Mouse (Mus musculus): ENCODE results near the gene Atp10a. TPM values are rescaled to one million over a fixed set of nuclear protein-coding genes. Genes with fewer than 3 reads are reported as not detected.

Gene Atp10a
- 4.7 TPM for polyA plus RNA-seq (2017; shearing (Covaris generic))

DNA sequence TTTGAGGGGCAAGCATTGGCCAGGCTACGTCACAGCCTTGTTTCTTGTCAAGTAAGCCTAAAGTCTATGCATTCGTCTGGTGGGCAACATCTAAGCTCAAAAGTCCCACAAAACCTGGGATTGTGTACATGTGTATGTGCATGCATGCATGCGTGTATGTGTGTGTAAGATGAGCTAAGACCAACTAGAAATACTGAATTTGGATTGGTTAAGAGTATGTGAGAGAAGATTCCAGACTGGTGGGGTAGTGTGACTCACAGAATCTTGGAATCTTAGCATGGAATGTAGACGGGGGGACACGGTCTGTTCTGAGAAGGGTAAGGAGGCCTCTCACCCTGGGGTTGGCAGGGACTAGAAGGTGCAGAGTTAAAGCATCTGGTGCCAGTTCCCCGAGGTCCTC, at the start of gene Atp10a:
TSS of gene Atp10a (plus strand) at position 301 of the 400 bp plus-strand sequence.

